Mouse (Mus musculus) midbrain, embryonic 12.5 days (tissue): ENCODE measurements around the gene Zbtb46. TPM values are rescaled to one million over a fixed set of nuclear protein-coding genes. Genes with fewer than 3 reads are reported as not detected.
A peak's percentile ranks its signal among the peaks of the same experiment; 100 is the strongest.

Experiments used
- ATAC-seq: fragments of 200-750 bp; cut with Nextera tagmentation; 2 replicates; pipeline ENCODE4 v1.8.0; 2017; ENCODE audit warnings: low read depth, moderate TSS enrichment, moderate library complexity; ENCODE audit not compliant: low FRiP score
- H3K27ac ChIP-seq: fragments of 300-500 bp; sonication (generic); replicated peaks from 2 replicates; pipeline ENCODE4 v1.5.1; 2016; ENCODE audit warnings: mild to moderate bottlenecking
- H3K27me3 ChIP-seq: fragments of 300-500 bp; sonication (generic); 2 replicates; pipeline ENCODE4 v1.6.1; 2016; ENCODE audit warnings: mild to moderate bottlenecking
- H3K36me3 ChIP-seq: fragments of 300-500 bp; sonication (generic); 2 replicates; pipeline ENCODE4 v1.6.1; 2016
- H3K4me1 ChIP-seq: fragments of 300-500 bp; sonication (generic); 2 replicates; pipeline ENCODE4 v1.6.1; 2016
- H3K4me2 ChIP-seq: fragments of 300-500 bp; sonication (generic); replicated peaks from 2 replicates; pipeline ENCODE4 v1.6.1; 2016; ENCODE audit warnings: mild to moderate bottlenecking, moderate library complexity
- H3K4me3 ChIP-seq: fragments of 300-500 bp; sonication (generic); 2 replicates; pipeline ENCODE4 v1.5.1; 2016; ENCODE audit warnings: mild to moderate bottlenecking
- H3K9ac ChIP-seq: fragments of 300-500 bp; sonication (generic); replicated peaks from 2 replicates; pipeline ENCODE4 v1.6.1; 2016; ENCODE audit warnings: mild to moderate bottlenecking, moderate library complexity
- H3K9me3 ChIP-seq: fragments of 300-500 bp; sonication (generic); 2 replicates; pipeline ENCODE4 v1.6.1; 2016; ENCODE audit warnings: mild to moderate bottlenecking
- WGBS: fragments of 180-500 bp; shearing (Covaris S2); methylation state at CpG from one replicate; pipeline ENCODE4 v1.1.7; 2016; 5-methylcytosine and 5-hydroxymethylcytosine counted together
- polyA plus RNA-seq: library from polyadenylated mRNA; unstranded; fragments of >200 nt; fragmentation: Nextera tagmentation; extraction: Ambion mirVana; gene quantifications from 2 replicates; pipeline ENCODE4 v1.2.1, GENCODE M21; 2016

Zbtb46 gene
- polyA plus RNA-seq, 1 experiment from 2014 or later: 22.2 TPM

- Histone ChIP-seq H3K4me2 (no peak overlapping the region), H3K9ac (no peak overlapping the region), H3K36me3 (peaks cover 45% of the 10 kb centered on the region), H3K27me3 (no peaks in the 10 kb centered on the region), H3K4me3 (no peak overlapping the region), H3K27ac (no peak overlapping the region), H3K9me3 (no peaks in the 10 kb centered on the region), H3K4me1 (no peaks in the 10 kb centered on the region)
- WGBS: 90% methylated on average over 2 of the region's 2 CpGs
- ATAC-seq: no peak
These were observed 82.0 kb downstream of the Zbtb46 start for GRCm38 (mm10) chr2:181377230-181377629.

- Histone ChIP-seq H3K4me1 (no peaks in the 10 kb centered on the region), H3K9me3 (no peaks in the 10 kb centered on the region), H3K36me3 (peaks cover 31% of the 10 kb centered on the region), H3K27me3 (no peaks in the 10 kb centered on the region), H3K27ac (no peak overlapping the region), H3K4me3 (no peak overlapping the region), H3K4me2 (no peak overlapping the region), H3K9ac (no peak overlapping the region)
- 95% methylated on average over 2 of the region's 2 CpGs for WGBS
- no peak for ATAC-seq
These were observed 83.4 kb downstream of the Zbtb46 start for GRCm38 (mm10) chr2:181375787-181376186.

GRCm38 (mm10) chr2:181370001-181370400 is 89.2 kb downstream of the Zbtb46 start:
- ATAC-seq: no peak
- no peaks in the 10 kb centered on the region for H3K27me3 ChIP-seq

GRCm38 (mm10) chr2:181365655-181366075 is 93.6 kb downstream of the Zbtb46 start:
- H3K9ac ChIP-seq: peak overlapping the region; percentile 94
- H3K9me3 ChIP-seq: no peaks in the 10 kb centered on the region
- peak overlapping the region; percentile 90 for H3K27ac ChIP-seq
- peaks cover 35% of the 10 kb centered on the region for H3K4me1 ChIP-seq
- H3K36me3 ChIP-seq: peaks cover 45% of the 10 kb centered on the region
- under 1% methylated on average over 20 of the region's 20 CpGs for WGBS
- H3K4me3 ChIP-seq: peak overlapping the region; percentile 75
- ATAC-seq: peak; percentile 77
- no peaks in the 10 kb centered on the region for H3K27me3 ChIP-seq
- peak overlapping the region; percentile 99 for H3K4me2 ChIP-seq

More at GRCm38 (mm10) chr2:181370001-181370400, 89.2 kb downstream of the Zbtb46 start:
- H3K9ac ChIP-seq: no peak overlapping the region
- no peak overlapping the region for H3K4me3 ChIP-seq
- peaks cover 28% of the 10 kb centered on the region for H3K4me1 ChIP-seq
- no peak overlapping the region for H3K27ac ChIP-seq
- H3K4me2 ChIP-seq: no peak overlapping the region
- no peaks in the 10 kb centered on the region for H3K9me3 ChIP-seq
- peaks cover 27% of the 10 kb centered on the region for H3K36me3 ChIP-seq
- WGBS: 98% methylated on average over 5 of the region's 5 CpGs

- peaks cover 49% of the 10 kb centered on the region for H3K36me3 ChIP-seq
- no peaks in the 10 kb centered on the region for H3K9me3 ChIP-seq
- H3K4me3 ChIP-seq: peak within 1 kb of the TSS; percentile 75
- H3K27ac ChIP-seq: peak within 1 kb of the TSS; percentile 90
- under 1% methylated on average over 67 of the region's 71 CpGs for WGBS
- H3K4me2 ChIP-seq: peak within 1 kb of the TSS; percentile 99
- peak; percentile 92 for ATAC-seq
- peak within 1 kb of the TSS; percentile 94 for H3K9ac ChIP-seq
- H3K27me3 ChIP-seq: no peaks in the 10 kb centered on the region
- peaks cover 35% of the 10 kb centered on the region for H3K4me1 ChIP-seq
These were observed 94.2 kb downstream of the Zbtb46 start, which contains the start of the genes Zgpat and Arfrp1 for GRCm38 (mm10) chr2:181364860-181365596. Zgpat (plus strand) TSS chr2:181364928. Arfrp1 (minus strand) TSS chr2:181365404.

GRCm38 (mm10) chr2:181364487-181364859 is 94.8 kb downstream of the Zbtb46 start:
- no peaks in the 10 kb centered on the region for H3K9me3 ChIP-seq
- peak overlapping the region; percentile 90 for H3K27ac ChIP-seq
- WGBS: 10% methylated on average over 14 of the region's 14 CpGs
- H3K36me3 ChIP-seq: peaks cover 49% of the 10 kb centered on the region
- ATAC-seq: 0 out of 2 replicates have a peak, but pooled peaks have one; percentile 10
- H3K4me1 ChIP-seq: peaks cover 35% of the 10 kb centered on the region
- no peaks in the 10 kb centered on the region for H3K27me3 ChIP-seq
- H3K9ac ChIP-seq: peak overlapping the region; percentile 94
- H3K4me2 ChIP-seq: peak overlapping the region; percentile 99
- H3K4me3 ChIP-seq: peak overlapping the region; percentile 75

GRCm38 (mm10) chr2:181363946-181364345 is 95.3 kb downstream of the Zbtb46 start:
- no peak for ATAC-seq
- Histone ChIP-seq H3K4me3 (peak overlapping the region; percentile 75), H3K36me3 (peaks cover 49% of the 10 kb centered on the region), H3K4me2 (peak overlapping the region; percentile 99), H3K27ac (no peak overlapping the region), H3K9me3 (no peaks in the 10 kb centered on the region), H3K27me3 (no peaks in the 10 kb centered on the region), H3K9ac (peak overlapping the region; percentile 94), H3K4me1 (peaks cover 32% of the 10 kb centered on the region)
- WGBS: 82% methylated on average over 3 of the region's 3 CpGs

- H3K9me3 ChIP-seq: no peaks in the 10 kb centered on the region
- H3K4me1 ChIP-seq: no peaks in the 10 kb centered on the region
- no peak overlapping the region for H3K9ac ChIP-seq
- 83% methylated on average over 3 of the region's 3 CpGs for WGBS
- no peak overlapping the region for H3K27ac ChIP-seq
- no peak for ATAC-seq
- H3K27me3 ChIP-seq: no peaks in the 10 kb centered on the region
- no peak overlapping the region for H3K4me2 ChIP-seq
- peaks cover 99% of the 10 kb centered on the region for H3K36me3 ChIP-seq
- H3K4me3 ChIP-seq: no peak overlapping the region
These were observed 102.4 kb downstream of the Zbtb46 start for GRCm38 (mm10) chr2:181356780-181357179.

GRCm38 (mm10) chr2:181342766-181343165 is 116.5 kb downstream of the Zbtb46 start:
- no peak overlapping the region for H3K9ac ChIP-seq
- WGBS: 95% methylated on average over 6 of the region's 6 CpGs
- peaks cover 79% of the 10 kb centered on the region for H3K36me3 ChIP-seq
- no peaks in the 10 kb centered on the region for H3K27me3 ChIP-seq
- H3K27ac ChIP-seq: no peak overlapping the region
- no peak for ATAC-seq
- H3K4me1 ChIP-seq: no peaks in the 10 kb centered on the region
- no peak overlapping the region for H3K4me2 ChIP-seq
- no peak overlapping the region for H3K4me3 ChIP-seq
- no peaks in the 10 kb centered on the region for H3K9me3 ChIP-seq

GRCm38 (mm10) chr2:181340426-181340825 is 118.8 kb downstream of the Zbtb46 start:
- WGBS: 87% methylated on average over 4 of the region's 4 CpGs
- Histone ChIP-seq H3K27me3 (no peaks in the 10 kb centered on the region), H3K9ac (no peak overlapping the region), H3K27ac (no peak overlapping the region), H3K4me1 (no peaks in the 10 kb centered on the region), H3K36me3 (peaks cover 84% of the 10 kb centered on the region), H3K4me3 (no peak overlapping the region), H3K4me2 (no peak overlapping the region), H3K9me3 (no peaks in the 10 kb centered on the region)
- ATAC-seq: no peak
